Mouse (Mus musculus): ENCODE results near the gene 2210016L21Rik. TPM values are rescaled to one million over a fixed set of nuclear protein-coding genes. Genes with fewer than 3 reads are reported as not detected.
A peak's percentile ranks its signal among the peaks of the same experiment; 100 is the strongest.

Gene 2210016L21Rik
- polyA plus RNA-seq, 1 experiment from 2014 or later = 66.7 TPM

GRCm38 (mm10) chr5:114969064-114969463 lies 27.1 kb downstream of the 2210016L21Rik start:
- ATAC-seq (ENCODE audit: low FRiP score, low read depth) = no peak
- H3K4me3 ChIP-seq = no peak overlapping the region
- H3K9ac ChIP-seq = no peak overlapping the region
- H3K27me3 ChIP-seq (replicated peaks) = peaks cover 16% of the 10 kb centered on the region; the same call in 1 of the 2 replicates
- H3K4me2 ChIP-seq (replicated peaks) = no peak overlapping the region; the same call in 1 of the 2 replicates
- H3K27ac ChIP-seq = no peak overlapping the region
- H3K4me1 ChIP-seq = peaks cover 9% of the 10 kb centered on the region
- H3K36me3 ChIP-seq = no peaks in the 10 kb centered on the region
- H3K9me3 ChIP-seq = no peaks in the 10 kb centered on the region
- WGBS = 9% methylated on average over 4 of the region's 4 CpGs

- Histone ChIP-seq H3K27ac (no peak overlapping the region), H3K9ac (no peak overlapping the region), H3K27me3 (replicated peaks) (peaks cover 16% of the 10 kb centered on the region; the same call in 1 of the 2 replicates), H3K9me3 (no peaks in the 10 kb centered on the region), H3K4me2 (replicated peaks) (no peak overlapping the region), H3K4me1 (peaks cover 9% of the 10 kb centered on the region), H3K36me3 (no peaks in the 10 kb centered on the region), H3K4me3 (no peak overlapping the region)
- ATAC-seq (ENCODE audit: low FRiP score, low read depth) = no peak
- WGBS = 40% methylated on average over 13 of the region's 13 CpGs
These were observed 27.8 kb downstream of the 2210016L21Rik start for GRCm38 (mm10) chr5:114969609-114970215.

- H3K36me3 ChIP-seq = no peaks in the 10 kb centered on the region
- ATAC-seq (ENCODE audit: low FRiP score, low read depth) = no peak
- H3K27ac ChIP-seq = no peak within 1 kb of the TSS
- peaks cover 9% of the 10 kb centered on the region for H3K4me1 ChIP-seq
- no peak within 1 kb of the TSS for H3K4me3 ChIP-seq
- H3K4me2 ChIP-seq (replicated peaks) = no peak within 1 kb of the TSS
- WGBS = 82% methylated on average over 17 of the region's 17 CpGs
- H3K27me3 ChIP-seq (replicated peaks) = peaks cover 16% of the 10 kb centered on the region; the same call in 1 of the 2 replicates
- no peak within 1 kb of the TSS for H3K9ac ChIP-seq
- no peaks in the 10 kb centered on the region for H3K9me3 ChIP-seq
These were observed 28.9 kb downstream of the 2210016L21Rik start, which contains the start of gene Hnf1a for GRCm38 (mm10) chr5:114970824-114971227. Gene Hnf1a, minus strand, starts transcription at chr5:114971094.

- no peaks in the 10 kb centered on the region for H3K36me3 ChIP-seq
- no peak overlapping the region for H3K9ac ChIP-seq
- peaks cover 16% of the 10 kb centered on the region; the same call in 1 of the 2 replicates for H3K27me3 ChIP-seq (replicated peaks)
- H3K4me2 ChIP-seq (replicated peaks) = no peak overlapping the region
- no peak overlapping the region for H3K27ac ChIP-seq
- no peak overlapping the region for H3K4me3 ChIP-seq
- peaks cover 9% of the 10 kb centered on the region for H3K4me1 ChIP-seq
- 83% methylated on average over 9 of the region's 9 CpGs for WGBS
- no peak for ATAC-seq (ENCODE audit: low FRiP score, low read depth)
- no peaks in the 10 kb centered on the region for H3K9me3 ChIP-seq
These were observed 30.2 kb downstream of the 2210016L21Rik start for GRCm38 (mm10) chr5:114972201-114972600.

- no peak for ATAC-seq (ENCODE audit: low FRiP score, low read depth)
- no peak overlapping the region for H3K9ac ChIP-seq
- H3K27ac ChIP-seq = no peak overlapping the region
- no peak overlapping the region for H3K4me3 ChIP-seq
- WGBS = 83% methylated on average over 8 of the region's 8 CpGs
- H3K27me3 ChIP-seq (replicated peaks) = peaks cover 13% of the 10 kb centered on the region; the same call in 1 of the 2 replicates
- no peaks in the 10 kb centered on the region for H3K9me3 ChIP-seq
- no peak overlapping the region for H3K4me2 ChIP-seq (replicated peaks)
- H3K4me1 ChIP-seq = peaks cover 9% of the 10 kb centered on the region
- no peaks in the 10 kb centered on the region for H3K36me3 ChIP-seq
These were observed 31.2 kb downstream of the 2210016L21Rik start for GRCm38 (mm10) chr5:114973131-114973530.

- H3K4me3 ChIP-seq = no peak overlapping the region
- no peaks in the 10 kb centered on the region for H3K9me3 ChIP-seq
- H3K27ac ChIP-seq = no peak overlapping the region
- 0 out of 2 replicates have a peak, but pooled peaks cover 5% of the 10 kb centered on the region for H3K27me3 ChIP-seq (replicated peaks)
- H3K36me3 ChIP-seq = no peaks in the 10 kb centered on the region
- peaks cover 10% of the 10 kb centered on the region for H3K4me1 ChIP-seq
- ATAC-seq (ENCODE audit: low FRiP score, low read depth) = no peak
- H3K4me2 ChIP-seq (replicated peaks) = no peak overlapping the region
- H3K9ac ChIP-seq = no peak overlapping the region
These were observed 35.0 kb downstream of the 2210016L21Rik start for GRCm38 (mm10) chr5:114976935-114977334.

GRCm38 (mm10) chr5:114978473-114978872 lies 36.5 kb downstream of the 2210016L21Rik start:
- Histone ChIP-seq H3K4me1 (peaks cover 10% of the 10 kb centered on the region), H3K9me3 (no peaks in the 10 kb centered on the region), H3K36me3 (no peaks in the 10 kb centered on the region), H3K27me3 (replicated peaks) (0 out of 2 replicates have a peak, but pooled peaks cover 5% of the 10 kb centered on the region), H3K27ac (no peak overlapping the region), H3K4me2 (replicated peaks) (no peak overlapping the region), H3K4me3 (no peak overlapping the region), H3K9ac (no peak overlapping the region)
- no peak for ATAC-seq (ENCODE audit: low FRiP score, low read depth)
- 78% methylated on average over 11 of the region's 11 CpGs for WGBS

- H3K36me3 ChIP-seq = no peaks in the 10 kb centered on the region
- ATAC-seq (ENCODE audit: low FRiP score, low read depth) = no peak
- 3% methylated on average over 6 of the region's 6 CpGs for WGBS
- no peaks in the 10 kb centered on the region for H3K9me3 ChIP-seq
- 0 out of 2 replicates have a peak, but pooled peaks cover 5% of the 10 kb centered on the region for H3K27me3 ChIP-seq (replicated peaks)
- peak overlapping the region; percentile 65 for H3K4me2 ChIP-seq (replicated peaks)
- H3K4me1 ChIP-seq = peaks cover 10% of the 10 kb centered on the region
- H3K27ac ChIP-seq = no peak overlapping the region
- H3K4me3 ChIP-seq = peak overlapping the region; percentile 31; the same call in 1 of the 2 replicates
- H3K9ac ChIP-seq = peak overlapping the region; percentile 26; the same call in 1 of the 2 replicates
These were observed 36.9 kb downstream of the 2210016L21Rik start for GRCm38 (mm10) chr5:114978888-114979249.

- WGBS = 11% methylated on average over 32 of the region's 32 CpGs
These were observed 37.5 kb downstream of the 2210016L21Rik start for GRCm38 (mm10) chr5:114979250-114980121.

GRCm38 (mm10) chr5:114980122-114980748 lies 38.3 kb downstream of the 2210016L21Rik start:
- Histone ChIP-seq H3K9ac (peak overlapping the region; percentile 6; the same call in 1 of the 2 replicates), H3K27ac (no peak overlapping the region), H3K36me3 (no peaks in the 10 kb centered on the region), H3K4me3 (peak overlapping the region; percentile 31), H3K4me1 (peaks cover 10% of the 10 kb centered on the region), H3K9me3 (no peaks in the 10 kb centered on the region), H3K4me2 (replicated peaks) (peak overlapping the region; percentile 65), H3K27me3 (replicated peaks) (0 out of 2 replicates have a peak, but pooled peaks cover 5% of the 10 kb centered on the region)
- WGBS = 34% methylated on average over 16 of the region's 16 CpGs
- ATAC-seq (ENCODE audit: low FRiP score, low read depth) = no peak

More at GRCm38 (mm10) chr5:114979250-114980121, 37.5 kb downstream of the 2210016L21Rik start:
- peak overlapping the region; percentile 31 for H3K4me3 ChIP-seq
- H3K9me3 ChIP-seq = no peaks in the 10 kb centered on the region
- H3K4me2 ChIP-seq (replicated peaks) = peak overlapping the region; percentile 65
- H3K27me3 ChIP-seq (replicated peaks) = 0 out of 2 replicates have a peak, but pooled peaks cover 5% of the 10 kb centered on the region
- H3K36me3 ChIP-seq = no peaks in the 10 kb centered on the region
- ATAC-seq (ENCODE audit: low FRiP score, low read depth) = no peak
- H3K9ac ChIP-seq = peak overlapping the region; percentile 26; the same call in 1 of the 2 replicates
- peaks cover 10% of the 10 kb centered on the region for H3K4me1 ChIP-seq
- H3K27ac ChIP-seq = no peak overlapping the region

- Histone ChIP-seq H3K4me1 (peaks cover 10% of the 10 kb centered on the region), H3K27ac (no peak overlapping the region), H3K4me3 (no peak overlapping the region), H3K9me3 (no peaks in the 10 kb centered on the region), H3K9ac (no peak overlapping the region), H3K4me2 (replicated peaks) (no peak overlapping the region), H3K27me3 (replicated peaks) (0 out of 2 replicates have a peak, but pooled peaks cover 5% of the 10 kb centered on the region), H3K36me3 (no peaks in the 10 kb centered on the region)
- ATAC-seq (ENCODE audit: low FRiP score, low read depth) = no peak
- WGBS = 71% methylated on average over 15 of the region's 15 CpGs
These were observed 40.0 kb downstream of the 2210016L21Rik start for GRCm38 (mm10) chr5:114982001-114982400.

Data from neural tube, embryonic 12.5 days (tissue).